Comparison of ENCODE assay signal across 15 mouse cellular contexts in the genomic region with DNA sequence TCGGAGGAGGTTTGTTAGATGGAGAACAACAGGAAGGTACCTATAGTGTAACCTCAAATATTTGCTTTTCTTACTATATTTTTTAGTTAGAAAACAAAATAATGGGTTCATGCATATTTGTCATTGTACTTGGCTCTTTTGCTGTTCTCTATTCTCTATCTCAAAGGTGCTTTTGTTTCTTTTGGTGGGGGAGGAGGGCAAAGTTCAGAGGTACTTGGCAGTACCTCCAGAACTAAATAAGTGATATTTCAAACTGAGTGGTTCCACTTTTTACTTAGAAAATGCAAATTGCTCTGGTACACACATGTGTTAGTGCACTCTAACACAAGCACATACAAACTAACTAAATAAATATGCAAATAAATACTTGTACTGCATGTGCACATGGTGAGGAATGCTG.
"Had no signal": no experiment of that assay in that cellular context is flagged by ENCODE, and none has a peak within 500 bp of the region (broad histone marks: within the 10 kb centered on the region; RNA-seq: fewer than 3 reads in every experiment).

No protein-coding gene starts in this region.

- H3K27ac ChIP-seq: kidney, postnatal 0 days; left cerebral cortex, adult 2 months; liver, embryonic 12.5 days; liver, embryonic 15.5 days; lung, embryonic 15.5 days; midbrain, embryonic 10.5 days; midbrain, embryonic 13.5 days had no signal

- H3K4me3 ChIP-seq: left cerebral cortex, adult 2 months; liver, embryonic 12.5 days; liver, embryonic 15.5 days; lung, embryonic 15.5 days; megakaryocyte, embryonic 14.5 days; midbrain, embryonic 10.5 days; midbrain, embryonic 13.5 days had no signal

- H3K4me2 ChIP-seq: liver, embryonic 12.5 days; liver, embryonic 15.5 days; lung, embryonic 15.5 days; midbrain, embryonic 13.5 days had no signal

- H3K9me3 ChIP-seq: liver, embryonic 12.5 days; liver, embryonic 15.5 days; lung, embryonic 15.5 days; megakaryocyte, embryonic 14.5 days; midbrain, embryonic 10.5 days; midbrain, embryonic 13.5 days had no signal

- H3K27me3 ChIP-seq: liver, embryonic 12.5 days; liver, embryonic 15.5 days; lung, embryonic 15.5 days; megakaryocyte, embryonic 14.5 days; midbrain, embryonic 13.5 days had no signal

- ATAC-seq: intestine, postnatal 0 days; liver, embryonic 12.5 days; midbrain, embryonic 13.5 days had no signal

- H3K9ac ChIP-seq: liver, embryonic 12.5 days; liver, embryonic 15.5 days; lung, embryonic 15.5 days; midbrain, embryonic 13.5 days had no signal

- DNase-seq: layer of hippocampus, postnatal 36 days; lung, adult 18-20 months; lung, postnatal 10 days; lung, postnatal 36 days; thymus, adult 18-20 months; thymus, postnatal 36 days had no signal

- H3K36me3 ChIP-seq: lung, embryonic 15.5 days; midbrain, embryonic 10.5 days; midbrain, embryonic 13.5 days had no signal
